Mouse (Mus musculus) ES-Bruce4 (cell line): Measurements from ENCODE around the gene Ccl26.
"Not testable (repeated sequence)": the region's sequence is repeated elsewhere in the genome, so short reads cannot be mapped to it uniquely, and the experiment has no call there.

Experiments
- CTCF ChIP-seq: IDR thresholded peaks from one replicate; pipeline ENCODE4 v1.8.1; 2011; ENCODE audit warnings: low read depth, low read length
- EP300 ChIP-seq: IDR thresholded peaks from 2 replicates; pipeline ENCODE4 v1.6.1; 2011; ENCODE audit warnings: low read depth, low read length; ENCODE audit not compliant: insufficient read depth
- POLR2A ChIP-seq: IDR thresholded peaks from one replicate; pipeline ENCODE4 v1.8.1; 2011; ENCODE audit warnings: low read length; ENCODE audit not compliant: insufficient read depth

DNA sequence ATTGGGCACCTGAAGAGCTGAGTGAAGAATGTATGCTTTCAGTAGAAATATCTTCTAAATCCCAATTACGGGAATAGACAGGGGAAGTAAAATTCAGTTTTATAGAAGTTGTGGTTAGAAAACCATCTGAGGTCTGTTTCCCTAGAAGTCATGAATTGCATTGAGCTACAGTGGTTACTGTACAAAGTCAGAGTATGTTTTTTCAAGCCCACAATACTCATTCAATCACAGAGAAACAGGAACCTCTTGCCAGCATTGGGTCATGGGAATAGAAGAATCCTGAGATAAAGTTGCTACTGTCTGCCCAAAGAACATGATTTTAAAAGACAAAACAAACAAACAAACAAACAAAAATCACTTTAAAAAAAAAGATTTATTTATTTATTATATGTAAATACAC lies 43.3 kb upstream of the Ccl26 start:
- TF ChIP-seq CTCF, POLR2A, EP300: not testable (repeated sequence)
